Mouse (Mus musculus): Measurements from ENCODE around the gene G6pc. TPM values are rescaled to one million over a fixed set of nuclear protein-coding genes. Genes with fewer than 3 reads are reported as not detected.
"Not testable (repeated sequence)": the region's sequence is repeated elsewhere in the genome, so short reads cannot be mapped to it uniquely, and the experiment has no call there.

G6pc gene
- polyA plus RNA-seq, 1 experiment from 2014 or later: not detected

DNA sequence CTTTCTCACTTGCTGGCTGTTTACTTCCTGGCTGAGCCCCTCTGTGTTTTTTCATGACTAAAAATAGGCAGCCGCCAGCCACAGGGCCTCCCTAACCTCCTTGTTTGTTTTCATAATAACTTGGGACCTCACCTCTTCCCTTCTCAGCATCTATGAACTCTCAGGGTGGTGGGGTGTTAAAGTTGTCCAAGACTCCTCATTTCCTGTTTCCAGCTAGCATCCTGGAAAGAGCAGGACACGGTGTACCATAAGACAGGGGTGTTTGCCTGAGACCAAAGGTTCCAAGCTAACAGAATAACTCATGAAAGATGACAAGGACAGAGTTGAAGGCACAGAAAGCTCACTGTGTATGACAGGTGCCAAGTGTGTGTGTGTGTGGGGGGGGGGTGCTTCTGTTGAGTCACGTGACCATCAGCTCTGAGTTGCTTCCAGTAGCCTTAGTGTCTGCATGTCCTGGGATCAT is 6.7 kb upstream of the G6pc start:
- 44% methylated on average over 3 of the region's 3 CpGs for WGBS (ENCODE audit: insufficient replicate concordance)
- no peak for ATAC-seq (replicated peaks; ENCODE audit: insufficient number of reproducible peaks, low FRiP score, low TSS enrichment)
- H3K9me3 ChIP-seq (replicated peaks; ENCODE audit: control insufficient read depth, low read length): no peaks in the 10 kb centered on the region
- H3K36me3 ChIP-seq (ENCODE audit: control insufficient read depth, insufficient read depth, low read length): no peaks in the 10 kb centered on the region
- H3K27me3 ChIP-seq (ENCODE audit: control insufficient read depth, insufficient read depth, low read length): no peaks in the 10 kb centered on the region
- peak overlapping the region; percentile 25; the same call in 1 of the 2 replicates for H3K27ac ChIP-seq (ENCODE audit: low read depth, low read length)
- H3K9ac ChIP-seq (ENCODE audit: low read depth, low read length): no peak overlapping the region
- H3K4me3 ChIP-seq (ENCODE audit: low read depth, low read length): no peak overlapping the region
- H3K4me2 ChIP-seq: no peak overlapping the region
- H3K4me1 ChIP-seq (ENCODE audit: control insufficient read depth, insufficient read depth, low read length): peaks cover 10% of the 10 kb centered on the region

DNA sequence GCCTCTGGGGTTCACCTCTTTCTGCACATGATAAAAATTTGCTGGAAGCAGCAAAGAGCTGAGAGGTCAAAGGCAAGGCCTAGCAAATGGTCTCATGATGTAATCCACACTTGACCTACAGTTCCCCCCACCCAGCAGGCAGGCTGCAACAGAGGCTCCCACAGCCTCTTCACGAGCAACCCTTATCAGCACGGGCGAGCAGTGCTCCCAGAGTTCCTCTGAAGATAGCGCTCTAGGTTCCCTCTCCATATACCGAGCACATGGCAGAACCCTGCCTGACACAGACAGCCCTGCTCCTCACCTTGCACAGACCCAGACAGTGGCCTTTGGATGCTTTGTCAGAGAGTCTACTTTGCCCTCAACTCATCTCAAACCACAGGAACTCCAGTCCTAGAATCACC is 2.8 kb upstream of the G6pc start:
- no peak overlapping the region for H3K9ac ChIP-seq (ENCODE audit: low read depth, low read length)
- H3K9me3 ChIP-seq (replicated peaks; ENCODE audit: control insufficient read depth, low read length): no peaks in the 10 kb centered on the region
- H3K4me3 ChIP-seq (ENCODE audit: low read depth, low read length): no peak overlapping the region
- H3K4me1 ChIP-seq (ENCODE audit: control insufficient read depth, insufficient read depth, low read length): peaks cover 10% of the 10 kb centered on the region
- WGBS (ENCODE audit: insufficient replicate concordance): 14% methylated on average over 5 of the region's 5 CpGs
- ATAC-seq (replicated peaks; ENCODE audit: insufficient number of reproducible peaks, low FRiP score, low TSS enrichment): no peak
- no peak overlapping the region for H3K4me2 ChIP-seq
- no peak overlapping the region for H3K27ac ChIP-seq (ENCODE audit: low read depth, low read length)
- H3K27me3 ChIP-seq (ENCODE audit: control insufficient read depth, insufficient read depth, low read length): no peaks in the 10 kb centered on the region
- H3K36me3 ChIP-seq (ENCODE audit: control insufficient read depth, insufficient read depth, low read length): no peaks in the 10 kb centered on the region

DNA sequence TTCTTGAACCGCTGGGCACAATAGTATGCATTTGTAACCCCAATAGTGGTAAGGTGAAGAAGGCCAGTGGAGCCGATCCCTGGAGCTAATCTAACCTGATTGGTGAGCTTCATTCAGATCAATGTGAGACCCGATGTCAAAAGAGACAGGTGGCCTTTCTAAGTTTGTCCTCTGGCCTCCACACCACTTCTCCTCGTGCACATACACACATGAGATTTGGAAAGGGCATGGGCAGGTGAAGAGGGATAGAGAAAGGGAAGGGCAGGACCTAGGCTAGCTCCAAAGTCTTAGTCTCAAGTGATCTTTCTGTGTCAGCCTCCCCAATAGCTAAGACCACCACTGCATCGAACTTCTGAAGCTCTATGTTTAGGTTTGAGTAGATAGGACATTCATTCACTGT is 2.8 kb downstream of the G6pc start:
- no peaks in the 10 kb centered on the region for H3K4me1 ChIP-seq (ENCODE audit: control insufficient read depth, insufficient read depth, low read length)
- no peaks in the 10 kb centered on the region for H3K36me3 ChIP-seq (ENCODE audit: control insufficient read depth, insufficient read depth, low read length)
- H3K4me2 ChIP-seq: no peak overlapping the region
- H3K27me3 ChIP-seq (ENCODE audit: control insufficient read depth, insufficient read depth, low read length): no peaks in the 10 kb centered on the region
- H3K9ac ChIP-seq (ENCODE audit: low read depth, low read length): no peak overlapping the region
- ATAC-seq (replicated peaks; ENCODE audit: insufficient number of reproducible peaks, low FRiP score, low TSS enrichment): no peak
- 69% methylated on average over 5 of the region's 5 CpGs for WGBS (ENCODE audit: insufficient replicate concordance)
- no peaks in the 10 kb centered on the region for H3K9me3 ChIP-seq (replicated peaks; ENCODE audit: control insufficient read depth, low read length)
- H3K27ac ChIP-seq (ENCODE audit: low read depth, low read length): no peak overlapping the region
- H3K4me3 ChIP-seq (ENCODE audit: low read depth, low read length): no peak overlapping the region

DNA sequence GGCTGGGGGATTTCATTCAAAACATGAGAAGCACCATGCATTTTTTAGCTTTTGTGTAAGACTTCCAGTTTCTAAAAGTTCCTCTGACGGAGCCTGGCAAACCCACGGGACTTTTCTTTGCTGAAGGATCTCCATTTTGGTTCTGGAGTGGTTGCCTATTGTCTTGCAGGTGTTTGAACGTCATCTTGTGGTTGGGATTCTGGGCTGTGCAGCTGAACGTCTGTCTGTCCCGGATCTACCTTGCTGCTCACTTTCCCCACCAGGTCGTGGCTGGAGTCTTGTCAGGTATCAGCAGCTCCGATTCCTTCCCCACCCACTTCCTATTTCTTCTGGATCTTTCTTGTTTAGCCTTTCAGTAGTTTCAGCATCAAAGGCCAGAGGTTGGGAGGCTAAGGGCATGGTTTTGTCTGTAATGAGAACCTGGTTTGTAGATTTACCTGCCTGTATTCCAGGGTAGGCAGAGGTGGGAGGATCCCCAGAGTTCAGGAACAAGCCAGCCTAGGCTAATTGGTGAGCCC is 7.1 kb downstream of the G6pc start:
- H3K4me3 ChIP-seq (ENCODE audit: low read depth, low read length): no peak overlapping the region
- 65% methylated on average over 7 of the region's 7 CpGs for WGBS (ENCODE audit: insufficient replicate concordance)
- ATAC-seq (replicated peaks; ENCODE audit: insufficient number of reproducible peaks, low FRiP score, low TSS enrichment): no peak
- no peaks in the 10 kb centered on the region for H3K36me3 ChIP-seq (ENCODE audit: control insufficient read depth, insufficient read depth, low read length)
- H3K4me2 ChIP-seq: no peak overlapping the region
- H3K9me3 ChIP-seq (replicated peaks; ENCODE audit: control insufficient read depth, low read length): no peaks in the 10 kb centered on the region
- H3K27me3 ChIP-seq (ENCODE audit: control insufficient read depth, insufficient read depth, low read length): no peaks in the 10 kb centered on the region
- H3K4me1 ChIP-seq (ENCODE audit: control insufficient read depth, insufficient read depth, low read length): no peaks in the 10 kb centered on the region
- H3K27ac ChIP-seq (ENCODE audit: low read depth, low read length): no peak overlapping the region
- no peak overlapping the region for H3K9ac ChIP-seq (ENCODE audit: low read depth, low read length)

DNA sequence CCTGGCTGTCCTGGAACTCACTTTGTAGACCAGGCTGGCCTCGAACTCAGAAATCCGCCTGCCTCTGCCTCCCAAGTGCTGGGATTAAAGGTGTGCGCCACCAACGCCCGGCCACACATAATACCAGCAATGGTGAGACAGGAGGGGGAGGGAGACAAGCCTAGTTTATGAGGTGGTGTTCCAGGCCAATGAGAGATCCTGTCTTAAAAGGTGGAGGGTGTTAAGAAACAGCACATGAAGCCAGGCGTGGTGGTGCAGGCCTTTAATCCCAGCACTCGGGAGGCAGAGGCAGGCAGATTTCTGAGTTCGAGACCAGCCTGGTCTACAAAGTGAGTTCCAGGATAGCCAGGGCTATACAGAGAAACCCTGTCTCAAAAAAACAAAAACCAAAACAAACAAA is 10.8 kb downstream of the G6pc start:
- not testable (repeated sequence) for H3K36me3 ChIP-seq (ENCODE audit: control insufficient read depth, insufficient read depth, low read length); H3K4me3 ChIP-seq (ENCODE audit: low read depth, low read length); H3K4me2 ChIP-seq; ATAC-seq (replicated peaks; ENCODE audit: insufficient number of reproducible peaks, low FRiP score, low TSS enrichment); H3K9ac ChIP-seq (ENCODE audit: low read depth, low read length); H3K27ac ChIP-seq (ENCODE audit: low read depth, low read length); H3K9me3 ChIP-seq (replicated peaks; ENCODE audit: control insufficient read depth, low read length); H3K27me3 ChIP-seq (ENCODE audit: control insufficient read depth, insufficient read depth, low read length); H3K4me1 ChIP-seq (ENCODE audit: control insufficient read depth, insufficient read depth, low read length)
- 81% methylated on average over 8 of the region's 8 CpGs for WGBS (ENCODE audit: insufficient replicate concordance)

DNA sequence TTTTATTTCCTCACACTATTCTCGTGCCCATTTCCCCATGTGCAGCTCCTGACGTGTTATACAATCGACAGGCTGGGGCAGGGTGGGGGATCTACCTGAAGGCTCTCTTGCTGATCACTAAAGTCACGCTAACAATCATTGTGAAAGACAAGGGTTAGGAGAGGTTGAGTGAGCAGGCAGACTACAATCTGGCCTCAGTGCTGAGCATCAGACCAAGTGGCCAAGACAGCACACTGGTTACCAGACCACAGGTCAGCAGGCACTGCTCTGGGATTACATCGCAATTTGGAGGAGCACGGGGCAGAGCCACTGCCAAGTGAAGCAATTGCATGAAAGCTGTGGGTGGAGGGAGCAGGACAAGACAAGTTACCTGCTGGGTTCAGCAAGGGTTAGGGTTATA is 11.6 kb downstream of the G6pc start:
- no peak overlapping the region for H3K9ac ChIP-seq (ENCODE audit: low read depth, low read length)
- 76% methylated on average over 6 of the region's 6 CpGs for WGBS (ENCODE audit: insufficient replicate concordance)
- H3K27me3 ChIP-seq (ENCODE audit: control insufficient read depth, insufficient read depth, low read length): no peaks in the 10 kb centered on the region; the same call in 1 of the 2 replicates

DNA sequence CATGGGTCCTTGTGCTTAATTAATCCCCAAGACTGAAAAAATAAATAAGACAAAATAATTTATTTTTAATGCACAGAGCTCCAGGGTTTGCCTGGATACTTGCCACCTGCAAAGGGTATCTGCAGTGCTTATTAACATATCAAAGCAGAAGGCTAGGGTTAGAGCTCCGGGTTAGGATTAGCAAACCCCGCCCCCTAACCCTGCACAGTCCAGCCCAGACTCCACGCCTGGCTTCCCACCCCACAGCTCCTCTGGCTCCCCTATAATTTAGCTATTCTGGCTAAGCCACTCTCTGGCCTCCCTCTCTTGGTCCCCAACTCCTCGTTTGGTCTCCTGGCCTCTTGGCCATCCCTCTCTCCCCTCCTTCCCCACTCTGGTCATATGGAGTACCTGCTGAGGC is 14.5 kb downstream of the G6pc start:
- Histone ChIP-seq H3K4me1 (ENCODE audit: control insufficient read depth, insufficient read depth, low read length) (no peaks in the 10 kb centered on the region), H3K27me3 (ENCODE audit: control insufficient read depth, insufficient read depth, low read length) (no peaks in the 10 kb centered on the region; the same call in 1 of the 2 replicates), H3K9me3 (replicated peaks; ENCODE audit: control insufficient read depth, low read length) (no peaks in the 10 kb centered on the region), H3K4me3 (ENCODE audit: low read depth, low read length) (no peak overlapping the region), H3K4me2 (no peak overlapping the region), H3K27ac (ENCODE audit: low read depth, low read length) (no peak overlapping the region), H3K36me3 (ENCODE audit: control insufficient read depth, insufficient read depth, low read length) (no peaks in the 10 kb centered on the region), H3K9ac (ENCODE audit: low read depth, low read length) (no peak overlapping the region)
- ATAC-seq (replicated peaks; ENCODE audit: insufficient number of reproducible peaks, low FRiP score, low TSS enrichment): no peak
- WGBS (ENCODE audit: insufficient replicate concordance): 22% methylated on average over 4 of the region's 4 CpGs

More for the DNA sequence above, 11.6 kb downstream of the G6pc start:
- H3K4me1 ChIP-seq (ENCODE audit: control insufficient read depth, insufficient read depth, low read length): no peaks in the 10 kb centered on the region
- no peaks in the 10 kb centered on the region for H3K36me3 ChIP-seq (ENCODE audit: control insufficient read depth, insufficient read depth, low read length)
- H3K27ac ChIP-seq (ENCODE audit: low read depth, low read length): no peak overlapping the region
- ATAC-seq (replicated peaks; ENCODE audit: insufficient number of reproducible peaks, low FRiP score, low TSS enrichment): no peak
- H3K4me3 ChIP-seq (ENCODE audit: low read depth, low read length): no peak overlapping the region
- no peak overlapping the region for H3K4me2 ChIP-seq
- no peaks in the 10 kb centered on the region for H3K9me3 ChIP-seq (replicated peaks; ENCODE audit: control insufficient read depth, low read length)

DNA sequence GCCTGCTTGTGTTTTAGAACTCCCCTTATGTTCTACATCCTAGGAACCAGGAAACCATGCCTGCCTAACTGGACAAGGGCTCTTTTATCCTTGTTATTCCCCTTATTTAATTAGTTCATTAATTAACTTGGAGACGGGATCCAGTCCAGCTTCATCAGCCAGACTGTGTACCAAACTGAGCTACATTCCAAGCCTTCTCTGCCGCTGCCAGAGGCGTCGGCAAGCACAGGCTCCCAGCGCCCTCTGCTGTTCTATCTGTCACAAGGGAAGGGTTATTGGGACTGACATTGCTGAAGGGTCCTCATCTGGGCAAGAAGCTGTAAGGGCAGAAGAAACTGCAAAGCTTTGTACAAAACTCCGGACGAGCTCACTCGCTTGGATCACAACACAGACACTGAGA is 27.7 kb downstream of the G6pc start:
- H3K9me3 ChIP-seq (replicated peaks; ENCODE audit: control insufficient read depth, low read length): no peaks in the 10 kb centered on the region
- H3K4me1 ChIP-seq (ENCODE audit: control insufficient read depth, insufficient read depth, low read length): no peaks in the 10 kb centered on the region
- H3K4me2 ChIP-seq: peak overlapping the region; percentile 16; the same call in 1 of the 2 replicates
- no peaks in the 10 kb centered on the region for H3K27me3 ChIP-seq (ENCODE audit: control insufficient read depth, insufficient read depth, low read length)
- ATAC-seq (replicated peaks; ENCODE audit: insufficient number of reproducible peaks, low FRiP score, low TSS enrichment): no peak
- no peak overlapping the region for H3K4me3 ChIP-seq (ENCODE audit: low read depth, low read length)
- WGBS (ENCODE audit: insufficient replicate concordance): 7% methylated on average over 8 of the region's 8 CpGs
- H3K36me3 ChIP-seq (ENCODE audit: control insufficient read depth, insufficient read depth, low read length): no peaks in the 10 kb centered on the region
- H3K27ac ChIP-seq (ENCODE audit: low read depth, low read length): no peak overlapping the region
- H3K9ac ChIP-seq (ENCODE audit: low read depth, low read length): no peak overlapping the region

DNA sequence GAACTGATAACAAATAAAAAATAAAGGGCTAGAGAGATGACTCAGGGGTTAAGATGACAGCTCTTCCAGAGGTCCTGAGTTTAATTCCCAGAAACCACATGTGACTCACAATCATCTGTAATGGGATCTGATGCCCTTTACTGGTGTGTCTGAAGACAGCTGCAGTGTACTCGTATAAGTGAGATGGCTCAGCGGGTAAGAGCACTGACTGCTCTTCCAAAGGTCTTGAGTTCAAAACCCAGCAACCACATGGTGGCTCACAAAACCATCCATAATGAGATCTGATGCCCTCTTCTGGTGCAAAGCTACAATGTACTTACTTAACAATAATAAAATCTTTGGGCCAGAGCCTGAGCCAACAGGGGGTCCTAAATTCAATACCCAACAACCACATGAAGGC is 47.9 kb downstream of the G6pc start:
- no peak overlapping the region for H3K4me3 ChIP-seq (ENCODE audit: low read depth, low read length)
- H3K9me3 ChIP-seq (replicated peaks; ENCODE audit: control insufficient read depth, low read length): no peaks in the 10 kb centered on the region
- H3K4me1 ChIP-seq (ENCODE audit: control insufficient read depth, insufficient read depth, low read length): no peaks in the 10 kb centered on the region; the same call in 1 of the 2 replicates
- 94% methylated on average over 2 of the region's 2 CpGs for WGBS (ENCODE audit: insufficient replicate concordance)
- no peaks in the 10 kb centered on the region for H3K27me3 ChIP-seq (ENCODE audit: control insufficient read depth, insufficient read depth, low read length)
- H3K4me2 ChIP-seq: no peak overlapping the region
- no peak overlapping the region for H3K27ac ChIP-seq (ENCODE audit: low read depth, low read length)
- peaks cover 15% of the 10 kb centered on the region for H3K36me3 ChIP-seq (ENCODE audit: control insufficient read depth, insufficient read depth, low read length)
- ATAC-seq (replicated peaks; ENCODE audit: insufficient number of reproducible peaks, low FRiP score, low TSS enrichment): no peak
- no peak overlapping the region for H3K9ac ChIP-seq (ENCODE audit: low read depth, low read length)
